Mouse (Mus musculus) C2C12 (cell line): ENCODE measurements around the gene Skp2. TPM values are rescaled to one million over a fixed set of nuclear protein-coding genes. Genes with fewer than 3 reads are reported as not detected.
A peak's percentile ranks its signal among the peaks of the same experiment; 100 is the strongest.

ENCODE experiments used
- H3K27me3 ChIP-seq: one replicate; pipeline ENCODE4 v1.6.1; 2011; ENCODE audit not compliant: control insufficient read depth, insufficient read depth, insufficient read length
- H3K36me3 ChIP-seq: one replicate; pipeline ENCODE4 v1.6.1; 2011; ENCODE audit not compliant: control insufficient read depth, insufficient read depth
- H3K4me3 ChIP-seq: one replicate; pipeline ENCODE4 v1.5.1; 2011; ENCODE audit warnings: mild to moderate bottlenecking, control low read depth; ENCODE audit not compliant: poor library complexity, insufficient read depth, severe bottlenecking
- H3K79me2 ChIP-seq: one replicate; pipeline ENCODE4 v1.6.1; 2011; ENCODE audit not compliant: control insufficient read depth, insufficient read depth
- H3K79me3 ChIP-seq: one replicate; pipeline ENCODE4 v1.6.1; 2011; ENCODE audit warnings: low read depth, control low read depth
- H3ac ChIP-seq: one replicate; pipeline ENCODE3; 2011; ENCODE audit warnings: low read depth; ENCODE audit not compliant: control insufficient read depth, insufficient read length
- CEBPB ChIP-seq: IDR thresholded peaks from one replicate; pipeline ENCODE4 v1.6.1; 2011; ENCODE audit warnings: low read depth, mild to moderate bottlenecking, control low read depth, moderate library complexity
- CTCF ChIP-seq: IDR thresholded peaks from one replicate; pipeline ENCODE4 v1.5.1; 2011; ENCODE audit not compliant: control insufficient read depth, insufficient read depth, insufficient read length
- FOSL1 ChIP-seq: IDR thresholded peaks from one replicate; pipeline ENCODE4 v1.8.0; 2011; ENCODE audit warnings: mild to moderate bottlenecking, low read length; ENCODE audit not compliant: poor library complexity, insufficient read depth, severe bottlenecking
- MAX ChIP-seq: IDR thresholded peaks from one replicate; pipeline ENCODE4 v1.6.1; 2011; ENCODE audit warnings: mild to moderate bottlenecking, control low read depth
- MYOD1 ChIP-seq: IDR thresholded peaks from one replicate; pipeline ENCODE4 v1.6.1; 2011; ENCODE audit warnings: low read depth; ENCODE audit not compliant: control insufficient read depth, insufficient read length
- MYOG ChIP-seq: IDR thresholded peaks from one replicate; pipeline ENCODE4 v1.6.1; 2011; ENCODE audit not compliant: control insufficient read depth, insufficient read length; ENCODE audit errors: extremely low read depth
- USF1 ChIP-seq: IDR thresholded peaks from one replicate; pipeline ENCODE4 v1.6.1; 2011; ENCODE audit warnings: low read depth, mild to moderate bottlenecking, control low read depth, moderate library complexity
- polyA plus RNA-seq: library from polyadenylated mRNA; unstranded; fragments of >200 nt; fragmentation: generic; extraction: Trizol; gene quantifications from one replicate; pipeline ENCODE4 v1.2.1, GENCODE M21; 2012; ENCODE audit warnings: missing spikeins

Gene Skp2
- polyA plus RNA-seq, 1 experiment = 22.5 TPM

GRCm38 (mm10) chr15:9120081-9120480 is 35.1 kb downstream of the Skp2 start:
- Histone ChIP-seq H3K36me3 (peaks cover 99% of the 10 kb centered on the region), H3K27me3 (no peaks in the 10 kb centered on the region), H3K79me2 (peaks cover 15% of the 10 kb centered on the region), H3K4me3 (no peak overlapping the region), H3ac (no peak overlapping the region), H3K79me3 (no peaks in the 10 kb centered on the region)
- no peak for TF ChIP-seq MYOG
- no peak for TF ChIP-seq CEBPB
- peak; percentile 88 for TF ChIP-seq CTCF

- Histone ChIP-seq H3K4me3 (no peak overlapping the region), H3K36me3 (peaks cover 99% of the 10 kb centered on the region), H3K27me3 (no peaks in the 10 kb centered on the region), H3ac (no peak overlapping the region), H3K79me3 (no peaks in the 10 kb centered on the region), H3K79me2 (peaks cover 15% of the 10 kb centered on the region)
- TF ChIP-seq MAX = no peak
- TF ChIP-seq CEBPB = no peak
- TF ChIP-seq FOSL1 = no peak
- no peak for TF ChIP-seq MYOD1
- no peak for TF ChIP-seq CTCF
- TF ChIP-seq MYOG = no peak
- TF ChIP-seq USF1 = no peak
Measured at GRCm38 (mm10) chr15:9118852-9119251, 36.4 kb downstream of the Skp2 start.

- H3K79me3 ChIP-seq = no peaks in the 10 kb centered on the region
- no peaks in the 10 kb centered on the region for H3K27me3 ChIP-seq
- no peak overlapping the region for H3ac ChIP-seq
- no peak for TF ChIP-seq MYOD1
- peaks cover 96% of the 10 kb centered on the region for H3K36me3 ChIP-seq
- no peak overlapping the region for H3K4me3 ChIP-seq
- H3K79me2 ChIP-seq = peaks cover 15% of the 10 kb centered on the region
Measured at GRCm38 (mm10) chr15:9114599-9114998, 40.6 kb downstream of the Skp2 start.

- peaks cover 94% of the 10 kb centered on the region for H3K36me3 ChIP-seq
- TF ChIP-seq MAX (no peak), CTCF (no peak), MYOG (no peak), CEBPB (no peak), USF1 (no peak)
- H3K79me3 ChIP-seq = no peaks in the 10 kb centered on the region
- H3K27me3 ChIP-seq = no peaks in the 10 kb centered on the region
- no peak overlapping the region for H3K4me3 ChIP-seq
- H3K79me2 ChIP-seq = peaks cover 10% of the 10 kb centered on the region
- no peak overlapping the region for H3ac ChIP-seq
Measured at GRCm38 (mm10) chr15:9114131-9114530, 41.1 kb downstream of the Skp2 start.

GRCm38 (mm10) chr15:9113556-9113955 is 41.7 kb downstream of the Skp2 start:
- peaks cover 94% of the 10 kb centered on the region for H3K36me3 ChIP-seq

GRCm38 (mm10) chr15:9111648-9112047 is 43.6 kb downstream of the Skp2 start:
- H3K4me3 ChIP-seq = no peak overlapping the region
- H3ac ChIP-seq = no peak overlapping the region
- H3K79me2 ChIP-seq = no peaks in the 10 kb centered on the region
- TF ChIP-seq USF1 = no peak
- TF ChIP-seq MAX = no peak
- no peak for TF ChIP-seq CEBPB
- TF ChIP-seq MYOD1 = peak; percentile 56
- TF ChIP-seq FOSL1 = no peak
- peaks cover 93% of the 10 kb centered on the region for H3K36me3 ChIP-seq
- H3K27me3 ChIP-seq = no peaks in the 10 kb centered on the region
- no peaks in the 10 kb centered on the region for H3K79me3 ChIP-seq

More at GRCm38 (mm10) chr15:9113556-9113955, 41.7 kb downstream of the Skp2 start:
- no peak for TF ChIP-seq MYOD1
- TF ChIP-seq USF1 = no peak
- TF ChIP-seq CTCF = no peak
- TF ChIP-seq FOSL1 = no peak
- no peak for TF ChIP-seq CEBPB
- TF ChIP-seq MYOG = no peak
- no peak for TF ChIP-seq MAX
- no peak overlapping the region for H3K4me3 ChIP-seq
- no peaks in the 10 kb centered on the region for H3K27me3 ChIP-seq
- peaks cover 4% of the 10 kb centered on the region for H3K79me2 ChIP-seq
- H3ac ChIP-seq = no peak overlapping the region
- H3K79me3 ChIP-seq = no peaks in the 10 kb centered on the region
